Mouse (Mus musculus) megakaryocyte, embryonic 14.5 days (primary cell): ENCODE measurements around the gene Prkcsh.

Source experiments
- FLI1 ChIP-seq: IDR thresholded peaks from 2 replicates; pipeline ENCODE4 v1.6.1; 2012; ENCODE audit warnings: low read length, inconsistent platforms, mixed read lengths
- GATA1 ChIP-seq: IDR thresholded peaks from 3 replicates; pipeline ENCODE4 v1.6.1; 2012; ENCODE audit warnings: mixed read lengths, low read length, inconsistent platforms, borderline replicate concordance

- TF ChIP-seq GATA1 = no peak
- TF ChIP-seq FLI1 = no peak
Observed at GRCm38 (mm10) chr9:22058011-22058424, 55.4 kb downstream of the Prkcsh start.
